Mouse (Mus musculus) gonadal fat pad, adult 2 months (tissue): ENCODE measurements at regions not wholly inside any gene's neighbourhood (a gene's known extent, or its start where the extent isn't known, plus 50 kb on each side); places are given as distances from the start of the nearest gene placed in this dataset.

Experiments used
- DNase-seq: peaks from one replicate; pipeline ENCODE4 v3.0.0-alpha.2; 2012; ENCODE audit warnings: low read depth

- no peak for DNase-seq
Measured at GRCm38 (mm10) chr11:114611690-114612089, 56.6 kb upstream of the Rpl38 start.

DNA sequence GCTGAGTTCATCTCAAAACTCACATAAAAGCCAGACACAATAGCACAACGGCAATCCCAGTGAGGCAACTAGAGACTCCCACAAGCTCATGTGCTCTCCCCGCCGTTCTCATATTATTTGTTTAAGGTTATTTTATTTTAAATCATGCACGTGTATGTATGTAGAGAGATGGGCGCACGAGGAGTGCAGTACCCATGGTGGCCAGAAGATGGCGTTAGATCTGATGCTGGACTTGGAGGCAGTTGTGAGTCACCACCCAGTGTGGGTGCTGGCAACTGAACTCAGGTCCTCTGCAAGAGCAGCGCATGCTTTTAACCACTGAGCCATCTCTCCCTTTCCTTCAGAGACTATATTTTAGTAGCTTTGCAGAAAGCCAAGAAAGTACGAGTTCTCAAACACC is 60.3 kb upstream of the Rpl38 start:
- DNase-seq: no peak

DNA sequence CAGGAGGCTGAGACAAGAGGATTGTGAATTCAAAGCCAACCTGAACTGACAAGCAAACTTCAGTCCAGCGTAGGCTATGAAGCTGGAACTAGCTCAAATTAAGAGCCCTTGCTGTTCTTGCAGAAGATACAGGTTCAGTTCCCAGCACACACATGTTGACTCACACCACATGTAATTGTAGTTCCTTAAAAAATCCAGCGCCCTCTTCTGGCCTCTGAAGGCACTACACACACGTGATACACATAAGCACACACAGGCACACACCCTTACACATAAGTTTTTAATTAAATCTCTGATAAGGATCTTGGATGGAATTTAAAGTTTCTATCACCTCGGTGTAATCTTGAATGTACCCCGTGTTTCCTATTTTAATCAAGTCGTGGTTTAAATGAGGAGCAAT is 65.2 kb upstream of the Rpl38 start:
- DNase-seq: no peak

GRCm38 (mm10) chr11:114597225-114597624 is 71.1 kb upstream of the Rpl38 start:
- DNase-seq: no peak

DNA sequence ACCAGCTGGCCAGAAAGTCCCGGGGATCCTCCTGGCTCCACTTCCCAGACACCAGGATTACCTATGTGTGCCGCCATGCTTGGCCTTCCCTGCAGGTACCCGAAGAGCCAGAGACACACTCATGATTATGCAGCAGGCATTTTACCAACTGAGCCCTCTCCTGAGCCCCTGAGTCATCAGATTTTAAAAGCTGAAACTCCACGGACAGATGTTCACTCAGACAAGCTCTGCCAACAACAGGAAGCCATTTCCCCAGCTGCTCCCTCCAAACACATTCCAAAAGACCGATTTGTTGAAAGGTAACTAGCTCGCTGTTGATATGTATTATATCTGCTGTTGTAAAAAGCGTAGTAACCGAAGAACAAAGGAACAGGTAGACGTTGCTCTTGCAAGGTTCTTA is 75.4 kb upstream of the Rpl38 start:
- DNase-seq: no peak

DNA sequence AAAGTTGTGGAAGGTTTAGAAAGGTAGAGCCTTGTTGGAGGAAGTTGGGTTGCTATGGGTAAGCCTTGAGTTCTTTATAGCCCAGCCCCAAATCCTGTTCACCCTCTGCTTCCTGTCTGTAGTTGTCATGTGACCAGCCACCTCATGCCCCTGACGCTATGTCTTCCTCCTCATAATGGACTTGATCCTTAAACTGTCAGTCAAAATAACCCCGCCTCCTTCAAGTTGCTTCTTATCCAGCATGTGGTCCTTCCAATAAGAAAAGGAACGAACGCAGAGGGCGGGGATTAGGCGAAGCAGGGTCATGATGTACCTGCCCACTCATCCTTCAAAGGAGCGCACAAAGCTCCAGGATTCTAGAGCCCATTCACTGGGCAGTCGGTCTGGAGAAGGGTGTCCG is 79.8 kb upstream of the Rpl38 start:
- no peak for DNase-seq

DNA sequence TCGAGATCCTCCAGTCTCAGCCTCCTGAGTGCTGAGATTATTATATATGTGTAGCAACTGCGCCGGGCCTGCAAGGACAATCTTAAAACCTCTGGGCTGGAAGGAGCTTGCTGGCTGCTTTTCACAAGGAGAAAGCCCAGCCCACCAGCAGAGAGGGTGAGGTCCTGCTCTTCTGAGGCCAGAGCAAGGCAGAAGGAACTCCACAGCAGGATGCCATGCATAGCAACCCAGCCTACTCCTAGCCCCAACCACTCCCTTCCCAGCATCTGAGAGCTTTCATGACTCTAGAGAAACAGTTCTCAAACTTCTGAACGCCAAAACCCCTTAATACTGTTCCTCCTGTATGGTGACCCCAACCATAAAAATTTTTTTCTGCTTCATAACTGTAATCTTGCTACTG is 80.3 kb upstream of the Rpl38 start:
- DNase-seq: no peak

DNA sequence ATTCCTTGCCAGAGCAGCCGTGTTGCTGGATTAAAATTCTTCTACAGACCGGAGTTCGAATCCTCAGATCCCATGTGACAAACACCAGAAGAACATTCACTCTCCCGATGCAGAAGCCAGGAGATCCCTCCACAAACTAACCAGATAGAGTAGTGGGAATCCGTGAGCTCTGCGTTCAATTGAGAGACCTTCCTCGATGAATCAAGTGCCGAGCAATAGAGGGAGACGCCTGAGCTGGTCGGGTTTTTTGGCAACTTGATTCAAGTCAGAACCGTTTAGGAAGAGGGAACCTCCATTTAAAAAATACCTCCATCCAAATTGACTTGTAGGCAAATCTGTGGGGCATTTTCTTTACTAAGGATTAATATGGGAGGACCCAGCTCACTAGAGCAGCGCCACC is 81.9 kb upstream of the Rpl38 start:
- DNase-seq: no peak

GRCm38 (mm10) chr11:114584804-114585203 is 83.5 kb upstream of the Rpl38 start:
- no peak for DNase-seq

DNA sequence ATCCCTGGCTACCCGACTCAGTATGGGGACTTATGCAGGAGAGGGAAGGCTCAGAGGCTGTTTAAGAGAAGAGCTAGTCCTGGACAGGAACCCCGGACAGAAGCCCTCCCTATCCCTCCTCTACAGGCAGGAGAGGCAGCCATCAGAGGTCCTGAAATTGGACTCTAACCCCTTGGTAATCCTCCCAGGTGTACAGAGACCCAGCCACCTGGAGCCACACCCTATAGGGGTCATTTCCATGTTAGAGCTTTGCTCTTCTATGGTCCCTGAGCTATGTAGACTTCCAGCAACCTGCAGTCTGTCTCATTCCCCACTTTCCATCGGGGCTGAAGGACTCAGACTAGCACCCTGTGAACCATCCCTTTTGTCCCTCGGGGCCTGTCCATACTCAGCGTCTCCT is 84.2 kb upstream of the Rpl38 start:
- no peak for DNase-seq

- DNase-seq: no peak
Measured at GRCm38 (mm10) chr11:114579986-114580385, 88.3 kb upstream of the Rpl38 start.

- DNase-seq: no peak
Measured at GRCm38 (mm10) chr11:114578551-114578950, 89.8 kb upstream of the Rpl38 start.

GRCm38 (mm10) chr11:114576803-114577202 is 91.5 kb upstream of the Rpl38 start:
- DNase-seq: no peak

GRCm38 (mm10) chr11:114571144-114571869 is 97.0 kb upstream of the Rpl38 start:
- DNase-seq: no peak

GRCm38 (mm10) chr11:114570076-114570475 is 98.2 kb upstream of the Rpl38 start:
- DNase-seq: no peak

GRCm38 (mm10) chr11:114567814-114568800 is 100.2 kb upstream of the Rpl38 start:
- DNase-seq: no peak

DNA sequence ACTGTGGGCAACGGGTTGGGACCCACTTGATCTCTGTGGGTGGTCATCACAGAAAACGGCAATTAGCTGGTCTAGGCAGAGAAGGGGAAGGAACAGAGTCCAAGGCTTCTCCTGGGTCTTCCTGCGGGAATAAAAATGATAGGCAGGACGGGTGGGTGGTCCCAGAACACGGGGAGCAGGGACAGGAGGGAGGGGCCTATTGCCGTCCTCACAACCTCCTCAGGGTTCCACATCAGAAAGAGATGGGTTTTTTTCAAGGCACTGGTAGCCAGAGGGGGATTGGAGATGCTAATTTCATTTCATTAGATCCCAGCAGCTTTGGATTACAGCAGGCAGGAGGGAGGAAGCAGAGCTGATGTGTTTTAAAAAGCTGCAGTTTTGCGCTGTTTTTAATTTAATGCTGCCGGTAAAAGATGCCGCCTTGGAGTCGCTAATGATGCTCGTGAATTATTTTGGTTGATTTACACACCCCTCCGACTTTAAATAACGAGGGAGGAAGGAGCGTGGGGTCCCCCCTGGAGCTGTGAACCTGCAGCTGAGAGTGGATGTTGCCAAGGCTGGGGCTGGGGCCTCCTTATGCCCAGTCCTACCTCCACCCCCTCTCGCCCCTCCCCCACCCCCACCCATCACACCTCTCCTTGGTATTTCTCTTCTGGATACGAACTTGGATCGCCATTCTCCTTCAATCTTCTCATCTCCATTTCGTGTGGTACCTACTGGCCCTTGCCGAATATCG is 101.1 kb upstream of the Rpl38 start:
- no peak for DNase-seq

GRCm38 (mm10) chr11:114564949-114565348 is 103.4 kb upstream of the Rpl38 start:
- no peak for DNase-seq

DNA sequence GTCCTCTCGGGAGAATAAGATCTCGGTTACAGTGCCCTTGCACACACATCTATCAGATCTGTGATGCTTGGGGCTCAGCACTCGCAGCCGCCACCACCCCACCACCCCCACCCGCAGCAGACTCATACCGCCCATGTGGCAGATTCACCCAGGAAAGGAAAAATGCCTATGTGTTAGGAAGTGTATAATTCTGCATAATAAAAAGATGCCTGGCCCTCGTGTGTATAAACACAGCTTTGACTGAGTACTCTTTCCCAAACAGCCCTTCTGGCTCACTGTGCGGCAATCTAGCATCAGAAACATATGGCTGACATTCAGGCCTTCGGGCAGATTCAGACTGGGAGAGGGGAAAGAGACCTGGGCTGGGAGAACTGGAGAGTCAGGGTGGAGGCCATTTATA is 105.2 kb upstream of the Rpl38 start:
- DNase-seq: no peak

- no peak for DNase-seq
Measured at GRCm38 (mm10) chr11:114554576-114554975, 113.7 kb upstream of the Rpl38 start.

DNA sequence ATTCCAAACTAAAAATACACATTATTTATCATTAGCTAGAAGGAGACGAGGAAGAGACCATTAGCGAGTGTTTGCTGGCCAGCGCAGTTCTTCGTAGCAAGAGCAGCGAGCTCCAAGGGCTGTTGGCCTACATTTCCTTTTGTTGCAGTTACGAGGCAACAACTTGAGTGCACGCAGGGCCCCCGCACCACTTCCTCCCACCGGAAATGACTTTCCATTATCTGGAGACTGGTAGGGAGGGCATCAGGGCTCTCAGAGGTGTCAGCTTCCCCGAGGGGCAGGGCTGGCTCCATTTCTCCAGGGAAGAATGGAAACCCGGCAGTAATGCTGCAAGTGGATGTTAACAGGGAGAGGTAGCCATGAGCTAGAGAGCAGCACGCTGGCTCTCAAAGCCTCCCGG is 114.3 kb upstream of the Rpl38 start:
- DNase-seq: no peak

DNA sequence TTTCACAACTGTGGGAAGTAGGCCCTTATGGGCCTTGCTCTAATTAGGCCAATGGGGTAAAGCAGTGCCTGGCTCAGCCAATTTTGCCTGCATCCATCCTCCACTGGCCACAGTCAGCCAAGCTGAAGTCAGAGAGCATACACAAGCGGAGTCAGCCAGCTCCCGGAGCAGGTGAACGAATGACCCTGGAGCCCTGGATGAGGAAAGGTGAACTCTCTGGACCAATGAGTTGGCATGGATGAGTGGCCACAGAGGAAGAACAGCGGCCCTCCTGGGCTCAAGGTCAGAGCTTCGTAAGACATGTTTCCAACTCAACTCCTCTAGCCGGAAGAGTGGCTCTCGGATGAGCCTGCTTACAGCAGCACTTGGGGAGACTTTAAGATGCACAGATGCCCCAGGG is 116.1 kb upstream of the Rpl38 start:
- no peak for DNase-seq
